13 mouse cellular contexts compared by ENCODE assay signal in the genomic region with DNA sequence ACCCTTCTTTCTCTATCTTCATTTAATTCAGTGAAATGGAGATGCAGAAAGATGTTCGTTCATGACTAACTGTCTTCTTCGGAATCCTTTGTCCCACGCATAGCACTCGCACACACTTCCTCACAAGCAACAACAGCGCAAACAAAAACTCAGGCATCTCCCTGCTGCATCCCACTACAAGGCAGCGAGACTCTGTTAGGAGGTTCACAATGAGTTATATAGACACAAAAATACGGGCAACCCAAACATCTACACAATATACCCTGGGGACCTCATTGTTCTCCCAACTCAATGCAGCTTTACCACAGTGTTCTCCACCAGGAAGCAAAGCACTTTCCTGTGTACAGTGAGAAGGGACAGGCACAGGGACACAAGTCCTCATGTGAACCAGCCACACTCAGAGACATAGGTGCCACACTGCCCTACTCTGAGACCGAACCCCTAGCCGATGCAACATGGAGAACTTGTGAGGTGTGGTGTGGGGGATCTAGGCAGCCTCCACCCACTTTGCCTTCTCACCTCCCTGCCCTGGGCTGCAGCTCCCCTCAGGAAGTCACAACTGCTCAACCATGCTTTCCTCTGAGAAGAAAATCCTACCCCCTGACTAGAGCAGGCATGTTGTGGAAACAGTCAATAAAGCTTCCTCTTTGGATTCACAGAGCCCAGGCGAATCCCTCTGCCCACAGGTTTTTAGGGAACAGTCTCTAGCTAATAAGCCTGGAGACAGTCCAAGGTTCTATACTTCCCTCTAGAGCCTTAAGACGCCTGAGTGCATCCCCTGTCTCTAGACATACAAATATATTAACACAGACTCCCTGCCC. TPM values are rescaled to one million over a fixed set of nuclear protein-coding genes. Genes with fewer than 3 reads are reported as not detected.
DNase-seq lines count a peak whose midpoint lies in the region; ATAC-seq and TF ChIP-seq lines count a peak whose summit lies in the region.
"Had no signal": no experiment of that assay in that cellular context is flagged by ENCODE, and none has a peak within 500 bp of the region (broad histone marks: within the 10 kb centered on the region; RNA-seq: fewer than 3 reads in every experiment).

No protein-coding gene starts in this region.

- no peak for TF ChIP-seq CTCF in gastrocnemius, adult 2 months (IDR thresholded peaks at IDR 0.05)
- no peak for TF ChIP-seq CTCF in cortical plate, adult 2 months (IDR thresholded peaks at IDR 0.05; ENCODE audit: extremely low read depth, insufficient read depth, low read length)

- no peak for TF ChIP-seq POLR2A in cortical plate, adult 2 months (IDR thresholded peaks at IDR 0.05; ENCODE audit: extremely low read depth, insufficient read depth, low read length)

- H3K27me3 ChIP-seq in hindbrain, embryonic 11.5 days (ENCODE audit: control insufficient read depth, insufficient read depth, low read length): peaks cover 92% of the 10 kb centered on the region
- peaks cover 79% of the 10 kb centered on the region for H3K27me3 ChIP-seq in midbrain, embryonic 14.5 days (ENCODE audit: control insufficient read depth, insufficient read depth, low read length)

- H3K9ac ChIP-seq in hindbrain, embryonic 11.5 days (ENCODE audit: low read depth, low read length): no peak overlapping the region; the same call in 1 of the 2 replicates
- H3K9ac ChIP-seq in midbrain, embryonic 14.5 days (replicated peaks; ENCODE audit: low read length): peak overlapping the region; percentile 48
- H3K9ac ChIP-seq: heart, embryonic 13.5 days; kidney, embryonic 15.5 days; lung, embryonic 14.5 days had no signal

- no peak for DNase-seq in gastrocnemius, adult 2 months
- DNase-seq in gastrocnemius, postnatal 25 days: no peak
- DNase-seq in hindbrain, embryonic 11.5 days (ENCODE audit: low spot score): peak; percentile 37
- DNase-seq in midbrain, embryonic 14.5 days: peak; percentile 45
- DNase-seq in gastrocnemius, postnatal 36 days: no peak
- no peak for DNase-seq in thymus, postnatal 0 days (ENCODE audit: low spot score)
- DNase-seq in cerebellum, postnatal 4 days (ENCODE audit: low spot score in 2 of 2): no peak
- DNase-seq: adrenal gland, adult 8-10 months; cerebellum, adult 9-10 months; lung, embryonic 14.5 days had no signal

- no peak overlapping the region for H3K27ac ChIP-seq in gastrocnemius, adult 2 months
- H3K27ac ChIP-seq in cortical plate, adult 2 months (ENCODE audit: insufficient read depth, low read length): peak overlapping the region; percentile 60
- H3K27ac ChIP-seq in hindbrain, embryonic 11.5 days (ENCODE audit: low read depth, low read length): no peak overlapping the region
- peak overlapping the region; percentile 90 for H3K27ac ChIP-seq in midbrain, embryonic 14.5 days (replicated peaks; ENCODE audit: low read depth, low read length)
- H3K27ac ChIP-seq: heart, embryonic 13.5 days; kidney, embryonic 15.5 days had no signal

- 0 out of 2 replicates have a peak overlapping the region, but pooled peaks have one; percentile 11 for H3K4me2 ChIP-seq in hindbrain, embryonic 11.5 days (replicated peaks; ENCODE audit: low read depth, low read length)
- peak overlapping the region; percentile 63 for H3K4me2 ChIP-seq in midbrain, embryonic 14.5 days (ENCODE audit: low read length)

- 6% methylated on average over 11 of the region's 11 CpGs for WGBS in hindbrain, embryonic 11.5 days
- WGBS in midbrain, embryonic 14.5 days: 6% methylated on average over 11 of the region's 11 CpGs

- H3K9me3 ChIP-seq in hindbrain, embryonic 11.5 days (ENCODE audit: control insufficient read depth, low read length): no peaks in the 10 kb centered on the region
- H3K9me3 ChIP-seq in midbrain, embryonic 14.5 days (ENCODE audit: control insufficient read depth, low read length): no peaks in the 10 kb centered on the region
- H3K9me3 ChIP-seq: heart, embryonic 13.5 days; kidney, embryonic 15.5 days had no signal

- H3K36me3 ChIP-seq in hindbrain, embryonic 11.5 days (ENCODE audit: control insufficient read depth, insufficient read depth, low read length): no peaks in the 10 kb centered on the region
- no peaks in the 10 kb centered on the region for H3K36me3 ChIP-seq in midbrain, embryonic 14.5 days (ENCODE audit: control insufficient read depth, insufficient read depth, low read length)
- H3K36me3 ChIP-seq: heart, embryonic 13.5 days; kidney, embryonic 15.5 days had no signal

- peaks cover 3% of the 10 kb centered on the region for H3K4me1 ChIP-seq in cortical plate, adult 2 months (ENCODE audit: control insufficient read depth, insufficient read depth, low read length)
- peaks cover 16% of the 10 kb centered on the region for H3K4me1 ChIP-seq in hindbrain, embryonic 11.5 days (replicated peaks; ENCODE audit: control insufficient read depth, insufficient read depth, low read length)
- peaks cover 31% of the 10 kb centered on the region for H3K4me1 ChIP-seq in midbrain, embryonic 14.5 days (ENCODE audit: control insufficient read depth, insufficient read depth, low read length)

- intact Hi-C loops in gastrocnemius, adult 2 months (cut with DNase I): no loop called here
- intact Hi-C loops in gastrocnemius, postnatal 36 days (cut with DNase I): no loop called here

- ATAC-seq in hindbrain, embryonic 11.5 days (ENCODE audit: low FRiP score): no peak
- no peak for ATAC-seq in midbrain, embryonic 14.5 days (ENCODE audit: low FRiP score, low TSS enrichment)

- peak overlapping the region; percentile 29 for H3K4me3 ChIP-seq in gastrocnemius, adult 2 months
- H3K4me3 ChIP-seq in cortical plate, adult 2 months (ENCODE audit: insufficient read depth, low read length): peak overlapping the region; percentile 75
- peak overlapping the region; percentile 18 for H3K4me3 ChIP-seq in hindbrain, embryonic 11.5 days (ENCODE audit: low read depth, low read length)
- H3K4me3 ChIP-seq in midbrain, embryonic 14.5 days (replicated peaks; ENCODE audit: low read depth, low read length): peak overlapping the region; percentile 41

RNA-seq across cellular contexts. Expression of gene Islr, which starts 3.6 kb away (rescaled TPM):
- total RNA-seq in gastrocnemius, adult 2 months (2021): 10 to 100 TPM; 11.9 to 26.1 TPM
- total RNA-seq in gastrocnemius, postnatal 25 days (2021): 10 to 100 TPM; 29.4 to 35.7 TPM
- polyA plus RNA-seq in cortical plate, adult 2 months (2012; rRNA removed): 27.4 and 34.0 TPM in 2 replicates
- polyA plus RNA-seq in hindbrain, embryonic 11.5 days (2014; fragmentation: Nextera tagmentation; extraction: Ambion mirVana): 15.5 and 16.7 TPM in 2 replicates
- polyA plus RNA-seq in midbrain, embryonic 14.5 days (2014; fragmentation: Nextera tagmentation; extraction: Ambion mirVana): 2.4 and 16.6 TPM in 2 replicates
- 10 to 100 TPM; 20.5 to 24.0 TPM for total RNA-seq in gastrocnemius, postnatal 36 days (2021)
- polyA plus RNA-seq in thymus, postnatal 0 days (2015; fragmentation: Nextera tagmentation; extraction: Ambion mirVana): 11.5 and 14.7 TPM in 2 replicates

RNA-seq across cellular contexts. Expression of gene Islr2, which starts 3.6 kb away (rescaled TPM):
- total RNA-seq in gastrocnemius, adult 2 months (2021): 1 to 10 TPM; 2.6 to 3.3 TPM
- total RNA-seq in gastrocnemius, postnatal 25 days (2021): 1 to 10 TPM; 4.2 to 4.6 TPM
- polyA plus RNA-seq in cortical plate, adult 2 months (2012; rRNA removed): 28.3 TPM in 2 replicates
- polyA plus RNA-seq in hindbrain, embryonic 11.5 days (2014; fragmentation: Nextera tagmentation; extraction: Ambion mirVana): 5.5 and 6.7 TPM in 2 replicates
- 51.6 and 96.9 TPM in 2 replicates for polyA plus RNA-seq in midbrain, embryonic 14.5 days (2014; fragmentation: Nextera tagmentation; extraction: Ambion mirVana)
- total RNA-seq in gastrocnemius, postnatal 36 days (2021): 1 to 10 TPM; 2.6 to 4.7 TPM
- polyA plus RNA-seq in thymus, postnatal 0 days (2015; fragmentation: Nextera tagmentation; extraction: Ambion mirVana): 0.06 TPM in 1 of 2 replicates, not detected in the other
- polyA plus RNA-seq: lung, embryonic 14.5 days had no signal

RNA-seq across cellular contexts. Expression of gene Pml, which starts 49.1 kb away (rescaled TPM):
- 1 to 10 TPM; 4.1 to 4.5 TPM for total RNA-seq in gastrocnemius, adult 2 months (2021)
- total RNA-seq in gastrocnemius, postnatal 25 days (2021): 1 to 10 TPM; 3.5 to 4.6 TPM
- polyA plus RNA-seq in cortical plate, adult 2 months (2012; rRNA removed): 10.4 and 11.0 TPM in 2 replicates
- polyA plus RNA-seq in hindbrain, embryonic 11.5 days (2014; fragmentation: Nextera tagmentation; extraction: Ambion mirVana): 6.4 and 8.3 TPM in 2 replicates
- polyA plus RNA-seq in midbrain, embryonic 14.5 days (2014; fragmentation: Nextera tagmentation; extraction: Ambion mirVana): 3.8 and 3.9 TPM in 2 replicates
- total RNA-seq in gastrocnemius, postnatal 36 days (2021): 1 to 10 TPM; 4.0 to 4.3 TPM
- 17.8 and 18.3 TPM in 2 replicates for polyA plus RNA-seq in thymus, postnatal 0 days (2015; fragmentation: Nextera tagmentation; extraction: Ambion mirVana)

RNA-seq across cellular contexts. Expression of gene Stoml1, which starts 52.5 kb away (rescaled TPM):
- 1 to 10 TPM; 6.8 to 7.3 TPM for total RNA-seq in gastrocnemius, adult 2 months (2021)
- 1 to 10 TPM; 6.5 to 8.8 TPM for total RNA-seq in gastrocnemius, postnatal 25 days (2021)
- 123 and 124 TPM in 2 replicates for polyA plus RNA-seq in cortical plate, adult 2 months (2012; rRNA removed)
- polyA plus RNA-seq in hindbrain, embryonic 11.5 days (2014; fragmentation: Nextera tagmentation; extraction: Ambion mirVana): 31.2 and 35.7 TPM in 2 replicates
- 96.4 and 115 TPM in 2 replicates for polyA plus RNA-seq in midbrain, embryonic 14.5 days (2014; fragmentation: Nextera tagmentation; extraction: Ambion mirVana)
- 1 to 10 TPM; 5.5 to 7.5 TPM for total RNA-seq in gastrocnemius, postnatal 36 days (2021)
- 48.3 and 55.1 TPM in 2 replicates for polyA plus RNA-seq in thymus, postnatal 0 days (2015; fragmentation: Nextera tagmentation; extraction: Ambion mirVana)

Comparison
In these comparisons a context has a peak if more than half of its experiments do, and no peak if none do; other contexts are left out.
1. DNase-seq: peak in hindbrain, embryonic 11.5 days (single experiment) and midbrain, embryonic 14.5 days (single experiment); none in gastrocnemius, adult 2 months (single experiment), gastrocnemius, postnatal 25 days (single experiment), gastrocnemius, postnatal 36 days (0 of 2), thymus, postnatal 0 days (single experiment) and cerebellum, postnatal 4 days (0 of 2).
2. H3K27ac ChIP-seq: peak in cortical plate, adult 2 months (single experiment) and midbrain, embryonic 14.5 days (single experiment); none in gastrocnemius, adult 2 months (single experiment) and hindbrain, embryonic 11.5 days (single experiment).
3. H3K4me3 ChIP-seq: peak in every context shown above with its lines; median percentile 75 in cortical plate, adult 2 months; 41 in midbrain, embryonic 14.5 days; 29 in gastrocnemius, adult 2 months; 18 in hindbrain, embryonic 11.5 days.